ENCODE assay signal across 37 mouse cellular contexts in genomic region chr6:48658721-48659120, GRCm38 (mm10). TPM values are rescaled to one million over a fixed set of nuclear protein-coding genes. Genes with fewer than 3 reads are reported as not detected.
"Had no signal": no experiment of that assay in that cellular context is flagged by ENCODE, and none has a peak within 500 bp of the region (broad histone marks: within the 10 kb centered on the region; RNA-seq: fewer than 3 reads in every experiment).

No protein-coding gene starts in this region.

- H3K4me1 ChIP-seq: heart, embryonic 12.5 days; heart, embryonic 13.5 days; heart, embryonic 15.5 days; hindbrain, embryonic 10.5 days; hindbrain, embryonic 12.5 days; hindbrain, embryonic 13.5 days; hindbrain, embryonic 15.5 days; intestine, embryonic 15.5 days; kidney, embryonic 15.5 days had no signal

- H3K9me3 ChIP-seq: heart, embryonic 12.5 days; heart, embryonic 13.5 days; heart, embryonic 15.5 days; hindbrain, embryonic 10.5 days; hindbrain, embryonic 12.5 days; hindbrain, embryonic 13.5 days; hindbrain, embryonic 15.5 days; intestine, embryonic 15.5 days; kidney, embryonic 15.5 days had no signal

- H3K4me2 ChIP-seq: heart, embryonic 11.5 days; heart, embryonic 12.5 days; heart, embryonic 13.5 days; heart, embryonic 15.5 days; hindbrain, embryonic 12.5 days; hindbrain, embryonic 13.5 days; hindbrain, embryonic 14.5 days; hindbrain, embryonic 15.5 days; intestine, embryonic 15.5 days; kidney, embryonic 15.5 days had no signal

- H3K9ac ChIP-seq: heart, embryonic 12.5 days; heart, embryonic 13.5 days; heart, embryonic 15.5 days; hindbrain, embryonic 12.5 days; hindbrain, embryonic 13.5 days; hindbrain, embryonic 14.5 days; hindbrain, embryonic 15.5 days; intestine, embryonic 15.5 days; kidney, embryonic 15.5 days had no signal

- DNase-seq: heart, adult 2 months; heart, postnatal 10 days; heart, postnatal 14 days; heart, postnatal 36 days; heart, postnatal 4 days; kidney, adult 11 months; kidney, adult 18-20 months; kidney, adult 2 months; kidney, adult 8-10 months; kidney, adult 9 months; kidney, postnatal 10 days; kidney, postnatal 14 days; kidney, postnatal 25 days; kidney, postnatal 36 days; kidney, postnatal 4 days; layer of hippocampus, adult 9-11 months; layer of hippocampus, postnatal 36 days had no signal

- H3K27ac ChIP-seq: heart, adult 2 months; heart, embryonic 13.5 days; heart, embryonic 15.5 days; hindbrain, embryonic 10.5 days; hindbrain, embryonic 12.5 days; hindbrain, embryonic 13.5 days; hindbrain, embryonic 14.5 days; hindbrain, embryonic 15.5 days; hindbrain, postnatal 0 days; intestine, embryonic 15.5 days; kidney, embryonic 15.5 days; kidney, postnatal 0 days; layer of hippocampus, adult 2 months had no signal

- H3K4me3 ChIP-seq: heart, adult 2 months; heart, embryonic 12.5 days; heart, embryonic 13.5 days; heart, embryonic 15.5 days; hindbrain, embryonic 10.5 days; hindbrain, embryonic 12.5 days; hindbrain, embryonic 13.5 days; hindbrain, embryonic 15.5 days; intestine, embryonic 15.5 days; kidney, embryonic 15.5 days; layer of hippocampus, adult 2 months had no signal

- H3K36me3 ChIP-seq: heart, embryonic 12.5 days; heart, embryonic 13.5 days; heart, embryonic 15.5 days; hindbrain, embryonic 10.5 days; hindbrain, embryonic 12.5 days; hindbrain, embryonic 13.5 days; hindbrain, embryonic 15.5 days; intestine, embryonic 15.5 days; kidney, embryonic 15.5 days had no signal

- ATAC-seq: hindbrain, embryonic 16.5 days; hindbrain, postnatal 0 days; inflammation-experienced regulatory T-cells, adult 6 months; intestine, embryonic 15.5 days; intestine, embryonic 16.5 days; intestine, postnatal 0 days had no signal

- H3K27me3 ChIP-seq: heart, embryonic 12.5 days; heart, embryonic 13.5 days; heart, embryonic 15.5 days; hindbrain, embryonic 12.5 days; hindbrain, embryonic 13.5 days; hindbrain, embryonic 15.5 days; intestine, embryonic 15.5 days; kidney, embryonic 15.5 days had no signal

RNA-seq across cellular contexts. Expression of gene Gimap4, which starts 25.6 kb away (rescaled TPM):
- total RNA-seq: layer of hippocampus, adult 18-20 months; layer of hippocampus, adult 2 months; layer of hippocampus, postnatal 25 days had no signal
